Mouse (Mus musculus): Measurements from ENCODE around the gene Pak7. TPM values are rescaled to one million over a fixed set of nuclear protein-coding genes. Genes with fewer than 3 reads are reported as not detected.
A peak's percentile ranks its signal among the peaks of the same experiment; 100 is the strongest.

The Pak7 gene
- polyA plus RNA-seq, 1 experiment from 2014 or later: 32.8 TPM

GRCm38 (mm10) chr2:136148999-136149398 lies 238.8 kb downstream of the Pak7 start:
- no peaks in the 10 kb centered on the region for H3K9me3 ChIP-seq
- no peak overlapping the region for H3K4me3 ChIP-seq
- peak; percentile 94 for ATAC-seq (replicated peaks)
- no peak overlapping the region for H3K27ac ChIP-seq (replicated peaks)
- no peaks in the 10 kb centered on the region for H3K36me3 ChIP-seq
- peak overlapping the region; percentile 30; the same call in 1 of the 2 replicates for H3K4me2 ChIP-seq (replicated peaks)
- no peak overlapping the region for H3K9ac ChIP-seq (replicated peaks)
- no peaks in the 10 kb centered on the region for H3K4me1 ChIP-seq
- no peaks in the 10 kb centered on the region for H3K27me3 ChIP-seq
- 2% methylated on average over 6 of the region's 6 CpGs for WGBS

GRCm38 (mm10) chr2:136140807-136141206 lies 247.0 kb downstream of the Pak7 start:
- Histone ChIP-seq H3K9ac (replicated peaks) (no peak overlapping the region), H3K27ac (replicated peaks) (no peak overlapping the region), H3K9me3 (no peaks in the 10 kb centered on the region), H3K4me1 (no peaks in the 10 kb centered on the region), H3K4me2 (replicated peaks) (no peak overlapping the region), H3K36me3 (no peaks in the 10 kb centered on the region), H3K4me3 (no peak overlapping the region), H3K27me3 (no peaks in the 10 kb centered on the region)
- no peak for ATAC-seq (replicated peaks)
- WGBS: 74% methylated on average over 2 of the region's 2 CpGs

GRCm38 (mm10) chr2:136139159-136140069 lies 248.4 kb downstream of the Pak7 start:
- ATAC-seq (replicated peaks): peak; percentile 32
- no peaks in the 10 kb centered on the region for H3K27me3 ChIP-seq
- no peak overlapping the region for H3K27ac ChIP-seq (replicated peaks)
- 67% methylated on average over 4 of the region's 4 CpGs for WGBS
- H3K9ac ChIP-seq (replicated peaks): no peak overlapping the region
- H3K36me3 ChIP-seq: no peaks in the 10 kb centered on the region
- no peak overlapping the region for H3K4me3 ChIP-seq
- no peak overlapping the region for H3K4me2 ChIP-seq (replicated peaks)
- H3K4me1 ChIP-seq: no peaks in the 10 kb centered on the region
- no peaks in the 10 kb centered on the region for H3K9me3 ChIP-seq

GRCm38 (mm10) chr2:136138451-136138850 lies 249.3 kb downstream of the Pak7 start:
- Histone ChIP-seq H3K9me3 (no peaks in the 10 kb centered on the region), H3K4me2 (replicated peaks) (no peak overlapping the region), H3K9ac (replicated peaks) (no peak overlapping the region), H3K4me1 (no peaks in the 10 kb centered on the region), H3K27me3 (no peaks in the 10 kb centered on the region), H3K27ac (replicated peaks) (no peak overlapping the region), H3K36me3 (no peaks in the 10 kb centered on the region), H3K4me3 (no peak overlapping the region)
- ATAC-seq (replicated peaks): no peak; the same call in 1 of the 2 replicates

- H3K4me2 ChIP-seq (replicated peaks): no peak overlapping the region
- H3K4me3 ChIP-seq: no peak overlapping the region
- no peaks in the 10 kb centered on the region for H3K36me3 ChIP-seq
- 34% methylated on average over 6 of the region's 6 CpGs for WGBS
- peak; percentile 58; the same call in 1 of the 2 replicates for ATAC-seq (replicated peaks)
- H3K9ac ChIP-seq (replicated peaks): no peak overlapping the region
- H3K9me3 ChIP-seq: no peaks in the 10 kb centered on the region
- no peak overlapping the region for H3K27ac ChIP-seq (replicated peaks)
- peaks cover 10% of the 10 kb centered on the region; the same call in 1 of the 2 replicates for H3K4me1 ChIP-seq
- H3K27me3 ChIP-seq: no peaks in the 10 kb centered on the region
These were observed 265.9 kb downstream of the Pak7 start for GRCm38 (mm10) chr2:136121867-136122266.

GRCm38 (mm10) chr2:136118006-136118405 lies 269.8 kb downstream of the Pak7 start:
- H3K4me2 ChIP-seq (replicated peaks): no peak overlapping the region
- no peak overlapping the region for H3K27ac ChIP-seq (replicated peaks)
- WGBS: 86% methylated on average over 2 of the region's 2 CpGs
- H3K9me3 ChIP-seq: no peaks in the 10 kb centered on the region
- peaks cover 10% of the 10 kb centered on the region; the same call in 1 of the 2 replicates for H3K4me1 ChIP-seq
- H3K4me3 ChIP-seq: no peak overlapping the region
- no peak overlapping the region for H3K9ac ChIP-seq (replicated peaks)
- H3K27me3 ChIP-seq: no peaks in the 10 kb centered on the region
- H3K36me3 ChIP-seq: no peaks in the 10 kb centered on the region
- no peak for ATAC-seq (replicated peaks)

GRCm38 (mm10) chr2:136113374-136113773 lies 274.4 kb downstream of the Pak7 start:
- 65% methylated on average over 6 of the region's 6 CpGs for WGBS
- no peak overlapping the region for H3K4me3 ChIP-seq
- no peaks in the 10 kb centered on the region for H3K27me3 ChIP-seq
- H3K36me3 ChIP-seq: no peaks in the 10 kb centered on the region
- H3K27ac ChIP-seq (replicated peaks): no peak overlapping the region
- H3K9me3 ChIP-seq: no peaks in the 10 kb centered on the region
- H3K4me2 ChIP-seq (replicated peaks): no peak overlapping the region
- peaks cover 14% of the 10 kb centered on the region for H3K4me1 ChIP-seq
- H3K9ac ChIP-seq (replicated peaks): no peak overlapping the region
- no peak for ATAC-seq (replicated peaks)

GRCm38 (mm10) chr2:136109038-136109363 lies 278.8 kb downstream of the Pak7 start:
- peak overlapping the region; percentile 89 for H3K27ac ChIP-seq (replicated peaks)
- no peaks in the 10 kb centered on the region for H3K9me3 ChIP-seq
- H3K4me2 ChIP-seq (replicated peaks): peak overlapping the region; percentile 20; the same call in 1 of the 2 replicates
- ATAC-seq (replicated peaks): 0 out of 2 replicates have a peak, but pooled peaks have one; percentile 26
- 8% methylated on average over 2 of the region's 2 CpGs for WGBS
- H3K4me3 ChIP-seq: no peak overlapping the region
- H3K27me3 ChIP-seq: no peaks in the 10 kb centered on the region
- H3K9ac ChIP-seq (replicated peaks): peak overlapping the region; percentile 32; the same call in 1 of the 2 replicates
- peaks cover 28% of the 10 kb centered on the region for H3K4me1 ChIP-seq
- no peaks in the 10 kb centered on the region for H3K36me3 ChIP-seq

- Histone ChIP-seq H3K4me2 (replicated peaks) (peak overlapping the region; percentile 20), H3K9ac (replicated peaks) (peak overlapping the region; percentile 32; the same call in 1 of the 2 replicates), H3K4me1 (peaks cover 28% of the 10 kb centered on the region), H3K4me3 (no peak overlapping the region), H3K27me3 (no peaks in the 10 kb centered on the region), H3K9me3 (no peaks in the 10 kb centered on the region), H3K27ac (replicated peaks) (peak overlapping the region; percentile 89), H3K36me3 (no peaks in the 10 kb centered on the region)
- 7% methylated on average over 6 of the region's 6 CpGs for WGBS
- peak; percentile 87 for ATAC-seq (replicated peaks)
These were observed 279.4 kb downstream of the Pak7 start for GRCm38 (mm10) chr2:136108124-136109037.

GRCm38 (mm10) chr2:136107597-136107996 lies 280.2 kb downstream of the Pak7 start:
- peak overlapping the region; percentile 89 for H3K27ac ChIP-seq (replicated peaks)
- H3K4me1 ChIP-seq: peaks cover 28% of the 10 kb centered on the region
- peak; percentile 42; the same call in 1 of the 2 replicates for ATAC-seq (replicated peaks)
- no peaks in the 10 kb centered on the region for H3K9me3 ChIP-seq
- H3K4me3 ChIP-seq: no peak overlapping the region
- H3K36me3 ChIP-seq: no peaks in the 10 kb centered on the region
- H3K9ac ChIP-seq (replicated peaks): no peak overlapping the region
- H3K27me3 ChIP-seq: no peaks in the 10 kb centered on the region
- peak overlapping the region; percentile 20; the same call in 1 of the 2 replicates for H3K4me2 ChIP-seq (replicated peaks)

- 92% methylated on average over 3 of the region's 3 CpGs for WGBS
- peaks cover 8% of the 10 kb centered on the region; the same call in 1 of the 2 replicates for H3K36me3 ChIP-seq
- ATAC-seq (replicated peaks): no peak
- H3K27me3 ChIP-seq: no peaks in the 10 kb centered on the region
- no peaks in the 10 kb centered on the region for H3K4me1 ChIP-seq
- H3K9me3 ChIP-seq: no peaks in the 10 kb centered on the region
- no peak overlapping the region for H3K27ac ChIP-seq (replicated peaks)
- H3K9ac ChIP-seq (replicated peaks): no peak overlapping the region
- H3K4me2 ChIP-seq (replicated peaks): no peak overlapping the region
- no peak overlapping the region for H3K4me3 ChIP-seq
These were observed 290.6 kb downstream of the Pak7 start for GRCm38 (mm10) chr2:136097143-136097542.

GRCm38 (mm10) chr2:136095978-136096377 lies 291.8 kb downstream of the Pak7 start:
- Histone ChIP-seq H3K27ac (replicated peaks) (no peak overlapping the region), H3K4me3 (no peak overlapping the region), H3K4me1 (no peaks in the 10 kb centered on the region), H3K9ac (replicated peaks) (no peak overlapping the region), H3K9me3 (no peaks in the 10 kb centered on the region), H3K27me3 (no peaks in the 10 kb centered on the region), H3K4me2 (replicated peaks) (no peak overlapping the region), H3K36me3 (peaks cover 8% of the 10 kb centered on the region; the same call in 1 of the 2 replicates)
- 78% methylated on average over 2 of the region's 2 CpGs for WGBS
- ATAC-seq (replicated peaks): no peak
